Mouse (Mus musculus) thymus, adult 2 months (tissue): ENCODE measurements around the gene Tbl3.

ENCODE experiments used
- CTCF ChIP-seq: fragments of 200-500 bp; IDR thresholded peaks from 2 replicates; pipeline ENCODE4 v1.5.1; 2012; ENCODE audit warnings: mild to moderate bottlenecking, control low read depth, low read length, moderate library complexity, borderline replicate concordance; ENCODE audit not compliant: control insufficient read depth, poor library complexity, insufficient read depth; ENCODE audit errors: extremely low read depth
- POLR2A ChIP-seq: fragments of 200-500 bp; IDR thresholded peaks from 2 replicates; pipeline ENCODE4 v1.6.1; 2012; ENCODE audit warnings: mild to moderate bottlenecking, low read length, control low read depth, moderate library complexity; ENCODE audit not compliant: control insufficient read depth, poor library complexity, insufficient read depth; ENCODE audit errors: extremely low read depth

DNA sequence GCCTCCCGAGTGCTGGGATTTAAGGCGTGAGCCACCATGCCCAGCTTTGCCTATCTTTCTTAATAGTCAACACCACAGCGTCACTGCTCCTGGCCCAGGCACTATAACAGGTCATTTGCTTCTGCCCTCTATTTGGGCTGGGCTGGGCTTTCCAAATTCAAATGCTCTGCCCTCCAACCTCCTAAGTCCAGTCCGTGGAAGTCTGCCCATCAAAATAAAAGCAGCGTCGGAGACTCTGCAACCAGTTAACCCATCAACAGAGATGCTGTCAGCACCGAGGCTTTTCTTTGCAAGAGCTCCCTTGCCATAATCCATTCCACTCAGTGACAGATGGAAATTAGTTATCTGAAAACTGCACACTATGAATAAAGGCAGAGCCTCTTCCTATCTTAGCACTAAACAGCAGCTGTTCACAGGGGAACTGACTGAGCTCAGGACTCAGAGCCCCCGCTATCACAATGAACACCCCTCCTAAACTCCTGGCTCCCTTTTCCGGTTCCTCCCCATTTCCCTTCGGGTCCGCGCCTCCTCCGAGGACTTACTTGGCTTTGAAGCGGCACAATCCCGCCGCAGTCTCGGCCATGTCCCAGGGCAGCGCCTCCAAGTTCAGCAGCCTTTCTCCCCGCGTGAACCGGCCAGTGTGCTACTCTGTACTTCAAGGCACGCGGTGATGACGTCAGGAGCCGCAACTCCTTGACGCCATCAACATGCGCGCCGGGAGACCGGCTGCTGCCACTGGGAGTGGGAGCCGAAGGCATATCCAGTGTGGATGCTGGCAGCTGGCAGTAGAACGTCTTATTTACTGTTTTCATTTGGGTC, at the start of gene Tbl3:
- TF ChIP-seq CTCF = peak; percentile 46; the same call in 1 of the 2 replicates
- peak; percentile 65 for TF ChIP-seq POLR2A
